In genomic region chr4:91080620-91081441, GRCm38 (mm10) we compare ENCODE assay signal across 13 mouse cellular contexts.
A peak's percentile ranks its signal among the peaks of the same experiment; 100 is the strongest.
DNase-seq lines count a peak whose midpoint lies in the region; ATAC-seq lines count a peak whose summit lies in the region.
"Had no signal": no experiment of that assay in that cellular context is flagged by ENCODE, and none has a peak within 500 bp of the region (broad histone marks: within the 10 kb centered on the region; RNA-seq: fewer than 3 reads in every experiment).

No protein-coding gene starts in this region.

- H3K9me3 ChIP-seq in forebrain, embryonic 14.5 days (replicated peaks; ENCODE audit: control insufficient read depth, low read length), result no peaks in the 10 kb centered on the region
- H3K9me3 ChIP-seq in limb, embryonic 10.5 days (replicated peaks), result no peaks in the 10 kb centered on the region
- H3K9me3 ChIP-seq in neural tube, embryonic 14.5 days (ENCODE audit: control insufficient read depth, low read length), result no peaks in the 10 kb centered on the region

- H3K27ac ChIP-seq in forebrain, embryonic 14.5 days (ENCODE audit: low read depth, low read length), result peak overlapping the region; percentile 39; the same call in 1 of the 2 replicates
- no peak overlapping the region for H3K27ac ChIP-seq in limb, embryonic 10.5 days
- H3K27ac ChIP-seq in neural tube, embryonic 14.5 days (ENCODE audit: low read depth, low read length), result no peak overlapping the region

- WGBS in forebrain, embryonic 14.5 days, result 9% methylated on average over 10 of the region's 10 CpGs
- 16% methylated on average over 10 of the region's 10 CpGs for WGBS in limb, embryonic 10.5 days
- WGBS in neural tube, embryonic 14.5 days, result 27% methylated on average over 10 of the region's 10 CpGs

- H3K4me3 ChIP-seq in forebrain, embryonic 14.5 days (ENCODE audit: low read depth, low read length), result no peak overlapping the region
- H3K4me3 ChIP-seq in limb, embryonic 10.5 days, result no peak overlapping the region
- no peak overlapping the region for H3K4me3 ChIP-seq in neural tube, embryonic 14.5 days (ENCODE audit: low read depth, low read length)
- H3K4me3 ChIP-seq: erythroblast, embryonic 14.5 days had no signal

- peaks cover 12% of the 10 kb centered on the region for H3K4me1 ChIP-seq in forebrain, embryonic 14.5 days (ENCODE audit: control insufficient read depth, insufficient read depth, low read length)
- H3K4me1 ChIP-seq in limb, embryonic 10.5 days, result peaks cover 24% of the 10 kb centered on the region
- no peaks in the 10 kb centered on the region for H3K4me1 ChIP-seq in neural tube, embryonic 14.5 days (ENCODE audit: control insufficient read depth, insufficient read depth, low read length)

- no peak overlapping the region for H3K9ac ChIP-seq in forebrain, embryonic 14.5 days (ENCODE audit: low read length)
- H3K9ac ChIP-seq in neural tube, embryonic 14.5 days (replicated peaks; ENCODE audit: low read depth, low read length), result no peak overlapping the region
- H3K9ac ChIP-seq: lung, embryonic 14.5 days had no signal

- H3K36me3 ChIP-seq in forebrain, embryonic 14.5 days (ENCODE audit: control insufficient read depth, insufficient read depth, low read length), result no peaks in the 10 kb centered on the region
- H3K36me3 ChIP-seq in limb, embryonic 10.5 days, result no peaks in the 10 kb centered on the region
- H3K36me3 ChIP-seq in neural tube, embryonic 14.5 days (ENCODE audit: control insufficient read depth, insufficient read depth, low read length), result no peaks in the 10 kb centered on the region

- no peaks in the 10 kb centered on the region for H3K27me3 ChIP-seq in forebrain, embryonic 14.5 days (replicated peaks; ENCODE audit: control insufficient read depth, insufficient read depth, low read length)
- H3K27me3 ChIP-seq in limb, embryonic 10.5 days (ENCODE audit: low read depth, poor library complexity, severe bottlenecking), result no peaks in the 10 kb centered on the region
- H3K27me3 ChIP-seq in neural tube, embryonic 14.5 days (ENCODE audit: control insufficient read depth, insufficient read depth, low read length), result no peaks in the 10 kb centered on the region

- peak; percentile 92 for ATAC-seq in forebrain, embryonic 14.5 days
- ATAC-seq in neural tube, embryonic 14.5 days (ENCODE audit: low read depth), result peak; percentile 56; the same call in 1 of the 2 replicates

- no peak overlapping the region for H3K4me2 ChIP-seq in forebrain, embryonic 14.5 days (ENCODE audit: low read length)
- H3K4me2 ChIP-seq in neural tube, embryonic 14.5 days (ENCODE audit: low read depth, low read length), result no peak overlapping the region
- H3K4me2 ChIP-seq: lung, embryonic 14.5 days had no signal

- peak; percentile 37 to 52 for DNase-seq in cerebellum, postnatal 14 days
- DNase-seq in cerebellum, adult 9-10 months, result no peak
- peak; percentile 87 for DNase-seq in forebrain, embryonic 14.5 days (ENCODE audit: low spot score)
- DNase-seq in limb, embryonic 10.5 days (ENCODE audit: low spot score), result peak; percentile 32
- DNase-seq in thymus, postnatal 36 days, result no peak
- DNase-seq in adrenal gland, postnatal 4 days (ENCODE audit: low spot score in 2 of 2), result no peak
- no peak for DNase-seq in spleen, postnatal 4 days (ENCODE audit: low spot score in 2 of 2)
- DNase-seq: cerebellum, adult 9-11 months; heart, postnatal 10 days; lung, embryonic 14.5 days; thymus, postnatal 25 days had no signal

Comparison
In these comparisons a context has a peak if more than half of its experiments do, and no peak if none do; other contexts are left out.
1. DNase-seq: peak in cerebellum, postnatal 14 days (2 of 2), forebrain, embryonic 14.5 days (single experiment) and limb, embryonic 10.5 days (single experiment); none in cerebellum, adult 9-10 months (single experiment), thymus, postnatal 36 days (0 of 2), adrenal gland, postnatal 4 days (0 of 2) and spleen, postnatal 4 days (0 of 2).